Mouse (Mus musculus): ENCODE measurements around the gene Itga1.

Gene Itga1

DNA sequence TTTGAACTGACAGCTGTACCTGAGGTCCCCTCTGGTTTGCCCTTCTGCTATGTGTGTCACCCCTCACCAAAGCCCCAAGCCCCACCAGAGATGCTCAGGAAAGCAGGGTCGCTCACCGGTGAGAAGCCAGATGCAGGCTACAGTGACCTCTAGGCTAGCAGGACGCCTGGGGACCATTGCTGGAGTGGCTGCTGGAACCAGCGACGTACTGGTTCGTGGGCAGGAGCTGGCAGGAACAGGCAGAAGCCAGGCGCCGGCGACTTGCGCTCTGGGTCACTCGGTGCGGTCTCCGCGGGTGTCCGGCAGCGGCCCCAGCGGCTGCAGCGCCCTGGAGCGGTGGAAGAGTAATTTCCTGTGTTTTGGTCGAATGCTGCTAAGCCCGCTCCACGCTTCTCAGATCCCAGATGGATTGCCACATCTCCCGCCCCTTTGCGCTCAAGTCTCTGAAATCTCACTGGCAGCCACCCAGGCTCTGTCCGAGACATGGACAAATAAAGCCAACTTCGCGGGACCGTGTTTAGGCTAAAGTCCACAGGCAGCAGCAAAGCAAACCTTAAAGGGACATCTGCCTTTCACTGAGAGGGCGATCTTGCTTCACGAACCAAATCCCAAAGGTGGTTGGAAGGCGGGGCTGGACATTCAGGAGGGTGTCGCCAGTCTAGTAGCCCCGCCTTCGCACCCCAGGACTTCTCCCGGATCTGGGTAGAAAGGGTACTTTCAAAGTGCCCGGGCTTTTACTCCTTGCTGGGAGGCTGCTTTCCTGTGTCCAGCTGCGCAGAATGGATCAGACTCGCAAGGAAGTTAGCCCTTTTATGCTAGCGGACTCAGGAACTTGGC is at the start of gene Itga1, which contains the start of gene Gm49395:
TSS of gene Itga1 (minus strand) at position 610 of the 837 bp plus-strand sequence.
TSS of gene Gm49395 (minus strand) at position 567 of the 837 bp plus-strand sequence.
- peak; percentile 75 for DNase-seq (ENCODE audit: low read depth, low spot score)

DNA sequence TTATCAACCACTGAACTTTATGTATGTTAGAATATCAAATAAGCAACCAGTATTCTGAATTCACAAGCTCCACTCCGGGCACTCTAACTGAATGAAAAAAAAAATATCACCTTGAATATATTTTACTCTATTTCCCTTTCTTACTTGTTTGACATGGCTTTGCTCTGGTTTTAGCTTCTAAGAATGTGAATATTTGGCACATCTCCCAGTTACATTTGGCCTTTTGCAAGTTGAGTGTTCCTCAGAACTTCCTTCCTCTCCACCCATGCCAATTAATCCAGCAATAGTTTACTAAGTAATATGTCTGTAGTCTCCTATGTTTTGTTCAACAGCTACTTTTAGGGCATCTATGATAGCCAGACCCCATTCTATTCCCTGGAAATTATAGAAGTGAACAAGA is 48.8 kb upstream of the Itga1 start:
- peak; percentile 35 for DNase-seq (ENCODE audit: low read depth, low spot score)

DNA sequence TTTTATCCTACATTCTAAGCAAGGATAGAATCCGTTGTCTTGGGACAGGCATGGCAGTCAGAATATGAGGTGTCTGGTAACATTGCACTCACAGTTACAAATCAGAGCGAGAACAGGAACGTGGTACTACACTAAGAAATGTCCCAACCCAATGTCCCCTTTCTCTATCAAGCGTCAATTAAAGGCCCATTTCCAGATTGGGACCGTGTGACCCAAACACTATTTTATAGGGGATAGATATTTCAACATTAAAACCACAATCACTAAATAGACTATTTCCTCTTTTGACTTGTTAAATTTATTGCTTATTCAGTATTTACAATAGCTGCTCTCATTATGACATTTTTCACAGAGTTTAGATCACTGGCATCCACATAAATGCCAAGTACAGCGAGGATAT is 48.1 kb upstream of the Itga1 start:
- no peak for DNase-seq (ENCODE audit: low read depth, low spot score)

DNA sequence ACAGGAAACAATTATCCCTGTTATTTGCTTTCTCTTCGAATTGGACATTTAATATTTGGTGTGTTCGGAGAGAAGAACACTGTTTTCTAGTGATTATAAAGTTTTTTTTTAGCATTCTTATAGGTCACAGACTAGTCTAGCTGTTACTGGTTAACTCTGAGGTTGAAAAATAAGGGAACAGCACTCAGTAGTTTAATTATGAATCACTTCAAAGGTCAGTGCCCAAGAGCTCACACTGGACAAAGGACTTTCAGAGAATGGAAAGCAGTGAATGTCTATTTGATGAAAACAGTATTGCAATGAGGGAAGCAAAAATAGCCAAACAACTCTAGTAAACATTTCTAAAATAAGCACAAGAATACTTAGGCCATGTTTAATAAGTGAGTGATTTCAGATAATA is 41.8 kb upstream of the Itga1 start:
- no peak for DNase-seq (ENCODE audit: low read depth, low spot score)

DNA sequence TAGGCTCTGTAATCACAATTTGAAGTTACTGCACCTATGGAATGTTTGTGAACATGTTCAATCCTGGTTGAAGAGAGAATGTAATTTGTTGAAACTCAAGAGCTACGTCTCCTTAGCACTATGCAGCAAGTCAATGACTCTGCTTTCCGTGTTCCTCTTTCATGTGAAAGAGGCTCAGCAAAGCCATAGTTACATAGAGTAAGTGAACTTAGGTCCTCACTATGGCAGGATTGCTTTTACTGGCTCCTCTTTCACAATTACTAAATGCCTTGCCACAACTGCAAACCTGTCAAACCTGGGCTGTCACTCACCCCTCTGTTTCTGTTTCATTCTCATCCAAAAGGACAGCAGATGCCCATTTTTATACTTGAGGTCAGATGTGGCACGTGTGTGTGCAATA is 40.3 kb upstream of the Itga1 start:
- no peak for DNase-seq (ENCODE audit: low read depth, low spot score)

DNA sequence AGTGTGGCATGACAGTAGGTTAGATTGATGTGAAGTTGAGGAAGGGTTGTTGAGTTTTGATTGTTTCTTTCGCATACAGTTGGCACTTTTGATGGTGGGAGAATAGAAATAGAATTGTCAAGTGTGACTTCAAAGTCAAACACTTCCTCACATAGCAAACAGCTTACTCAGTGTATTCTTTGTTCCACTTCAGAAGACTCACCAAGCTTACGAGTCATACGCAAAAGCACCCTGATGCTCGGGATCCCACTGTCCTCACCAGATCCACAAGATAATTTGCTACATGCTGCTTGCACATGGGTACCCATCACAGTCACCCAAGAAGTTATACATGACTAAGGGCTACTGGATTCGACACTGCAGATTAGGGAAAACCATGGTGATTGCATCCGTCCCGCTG is 36.7 kb upstream of the Itga1 start:
- no peak for DNase-seq (ENCODE audit: low read depth, low spot score)

DNA sequence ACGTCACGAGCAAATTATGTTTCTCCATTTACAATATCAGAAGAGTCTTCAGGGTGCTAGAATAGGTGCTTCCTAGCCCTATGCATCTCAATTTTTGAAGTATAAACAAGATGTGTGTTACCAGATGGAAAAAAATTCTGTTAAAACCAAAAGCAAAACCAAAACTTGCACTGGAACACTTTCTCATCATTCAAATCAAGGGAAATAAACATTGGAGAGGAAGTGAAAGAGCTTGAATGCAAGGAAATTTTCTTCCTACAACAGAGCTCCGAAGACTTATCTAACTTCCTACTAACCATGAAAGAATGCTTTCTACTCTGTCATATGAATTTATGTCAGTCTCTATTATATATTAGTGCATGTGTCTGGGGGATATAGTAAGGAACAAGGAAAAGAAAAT is 35.0 kb upstream of the Itga1 start:
- peak; percentile 9 for DNase-seq (ENCODE audit: low read depth, low spot score)

DNA sequence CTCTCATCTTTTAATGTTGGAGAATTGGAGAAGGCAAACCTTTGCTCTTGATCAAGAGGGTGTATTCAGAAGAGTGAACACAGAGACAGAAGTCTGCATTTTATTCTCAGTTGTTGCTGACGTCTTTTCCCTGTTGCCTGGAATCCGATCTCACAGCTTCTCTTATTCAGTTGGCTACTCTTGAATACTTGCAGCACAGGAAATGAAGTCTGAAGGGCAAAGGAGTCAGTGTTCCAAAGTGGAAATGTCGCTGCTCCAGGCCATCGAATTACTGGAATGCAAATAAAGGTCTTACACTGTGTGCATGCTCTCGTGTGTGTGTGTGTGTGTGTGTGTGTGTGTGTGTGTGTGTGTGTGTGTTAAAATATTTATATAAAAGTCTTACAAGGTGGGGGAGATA is 30.7 kb upstream of the Itga1 start:
- no peak for DNase-seq (ENCODE audit: low read depth, low spot score)

DNA sequence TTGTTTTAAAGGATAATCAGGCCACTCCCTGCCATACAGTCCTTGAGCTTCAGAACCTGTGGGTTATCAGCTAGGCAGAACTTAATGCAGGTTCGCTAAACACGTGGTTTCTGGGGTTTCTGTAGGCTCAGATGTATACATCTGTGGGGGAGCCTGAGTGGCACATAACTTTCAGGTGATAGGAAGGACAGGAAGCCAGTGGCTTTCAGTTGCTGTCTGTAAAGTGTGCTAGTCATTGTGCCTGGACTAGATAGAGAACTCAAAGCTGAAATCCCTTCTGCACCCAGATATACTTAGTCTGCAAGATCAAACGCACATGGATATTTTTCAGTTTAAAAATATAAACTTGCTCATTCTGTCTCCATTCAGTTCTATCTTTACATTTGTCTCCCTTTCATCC is 29.6 kb upstream of the Itga1 start:
- no peak for DNase-seq (ENCODE audit: low read depth, low spot score)

DNA sequence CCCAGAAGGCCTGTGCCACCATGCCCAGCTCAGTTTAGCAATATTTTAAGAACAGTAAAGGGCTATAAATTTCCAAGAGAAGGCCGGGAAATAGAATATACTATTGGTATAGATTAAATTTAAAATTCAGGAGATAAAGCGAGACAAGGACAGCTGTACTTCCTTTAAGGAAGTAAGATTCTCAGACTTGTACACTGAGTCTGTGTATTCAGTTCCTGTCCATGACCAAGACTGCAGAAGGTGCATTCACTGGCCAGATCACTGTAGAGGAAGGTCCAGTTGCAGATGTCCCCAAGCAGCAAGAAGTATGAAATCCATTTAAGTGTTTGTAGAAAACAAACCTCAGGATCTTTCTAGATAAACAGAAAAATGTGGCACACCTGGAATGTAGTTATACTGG is 28.3 kb upstream of the Itga1 start:
- no peak for DNase-seq (ENCODE audit: low read depth, low spot score)

DNA sequence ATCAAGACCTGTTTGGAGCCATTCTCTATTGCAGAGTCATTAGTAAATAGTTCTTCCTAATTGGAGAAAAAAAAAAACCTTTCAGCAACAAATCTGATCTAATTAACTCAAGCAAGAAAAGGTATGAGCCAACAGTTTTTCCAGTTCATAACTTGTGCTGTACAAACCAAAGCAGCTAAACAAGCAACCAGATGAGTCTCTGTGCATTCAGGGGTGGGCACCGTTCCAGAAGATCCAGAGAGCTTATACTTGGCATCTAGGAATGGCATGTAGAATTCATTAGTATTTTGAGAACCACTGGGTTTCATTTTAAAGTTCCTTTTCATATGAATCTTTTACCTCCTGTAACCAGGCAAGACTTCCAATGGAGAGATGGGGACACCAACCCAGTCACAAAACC is 26.1 kb upstream of the Itga1 start:
- no peak for DNase-seq (ENCODE audit: low read depth, low spot score)

DNA sequence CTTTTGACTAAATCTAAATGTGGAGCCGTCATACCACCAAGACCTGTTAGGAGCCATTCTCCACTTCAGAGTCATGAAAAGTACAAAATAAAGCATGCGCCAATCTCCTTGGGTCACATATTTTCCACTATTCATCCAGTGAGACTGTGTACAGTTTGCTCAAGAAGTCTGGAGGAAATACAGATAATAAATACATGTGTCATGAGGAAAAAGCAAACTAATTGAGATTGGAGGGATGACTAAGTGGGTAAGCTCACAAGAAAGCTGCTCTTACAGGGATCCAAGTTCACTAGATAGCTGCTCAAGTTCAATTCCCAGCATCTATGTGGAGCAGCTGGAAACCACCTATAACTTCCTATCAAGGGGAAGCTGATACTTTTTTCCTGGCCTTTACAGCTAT is 24.8 kb upstream of the Itga1 start:
- no peak for DNase-seq (ENCODE audit: low read depth, low spot score)

DNA sequence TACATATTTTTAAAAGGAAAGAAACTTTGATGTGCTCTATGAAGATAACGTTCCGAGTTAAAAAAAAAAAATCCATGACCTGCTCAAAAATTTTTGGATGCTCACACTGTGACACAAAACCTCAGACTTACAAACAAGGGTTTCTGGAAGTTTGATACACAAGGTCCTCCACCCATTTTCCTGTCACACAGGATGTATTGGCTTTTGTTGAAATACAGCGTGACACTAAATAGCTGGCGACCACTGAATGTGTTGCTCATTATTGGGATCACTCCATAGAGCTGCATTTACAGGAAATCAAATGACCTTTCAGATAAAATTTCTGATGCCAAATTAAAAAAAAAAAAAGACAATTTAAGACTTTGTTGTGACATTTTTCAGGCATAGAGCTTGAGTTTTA is 23.4 kb upstream of the Itga1 start:
- no peak for DNase-seq (ENCODE audit: low read depth, low spot score)

DNA sequence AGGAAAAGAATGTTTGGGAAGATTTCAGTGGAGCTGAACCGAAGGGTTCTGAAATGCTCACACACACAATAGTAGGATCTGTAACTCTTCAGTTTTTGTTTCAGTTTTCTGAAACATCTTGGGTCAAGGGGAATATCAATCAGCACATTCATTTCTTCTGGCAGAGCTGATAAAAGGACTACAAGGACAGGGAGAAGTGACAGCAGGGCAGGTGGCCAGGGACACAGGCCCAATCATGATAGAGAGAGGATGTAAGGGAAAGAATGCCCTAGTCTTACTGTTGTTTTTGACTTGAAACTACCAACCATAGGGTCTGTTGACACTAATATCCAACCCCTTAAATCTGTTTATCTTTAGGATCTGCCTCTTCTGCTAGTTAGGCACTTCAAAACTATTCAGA is 22.8 kb upstream of the Itga1 start:
- DNase-seq (ENCODE audit: low read depth, low spot score), result no peak

DNA sequence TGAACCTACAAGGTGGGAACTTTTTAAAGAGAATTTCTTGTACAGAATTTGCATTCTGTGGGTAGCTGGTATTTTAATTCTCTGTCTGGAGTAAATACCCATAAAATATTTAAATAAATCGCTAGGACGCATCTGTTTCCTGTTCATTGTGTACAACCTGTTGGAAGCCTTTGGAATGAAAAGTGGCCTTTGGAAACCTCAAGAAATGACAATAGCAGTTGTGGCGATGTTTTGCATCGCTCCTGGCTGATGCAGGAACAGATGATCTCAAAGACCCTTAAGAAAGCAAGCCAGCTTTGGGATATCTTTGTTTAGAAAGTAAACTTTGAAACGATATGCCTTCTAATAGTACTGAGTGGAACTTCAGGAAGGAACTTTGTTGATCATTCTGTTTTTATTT is 17.0 kb upstream of the Itga1 start:
- no peak for DNase-seq (ENCODE audit: low read depth, low spot score)

DNA sequence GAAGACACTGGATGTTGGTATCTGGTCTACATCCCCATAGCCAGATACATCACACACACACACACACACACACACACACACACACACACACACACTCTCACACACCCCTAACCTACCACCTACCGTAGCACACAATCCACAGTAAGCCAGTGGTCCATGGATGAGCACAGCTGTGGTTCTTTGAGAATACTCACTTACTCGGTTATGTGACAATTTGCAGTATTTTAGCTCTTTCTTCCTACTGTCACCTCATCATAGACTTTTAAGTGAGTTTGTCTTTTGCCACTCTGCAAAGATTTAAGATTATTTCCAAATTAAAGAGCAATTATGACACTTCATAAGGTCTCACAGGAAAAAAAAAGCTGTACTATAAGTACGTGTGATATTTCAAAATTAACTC is 16.4 kb upstream of the Itga1 start:
- no peak for DNase-seq (ENCODE audit: low read depth, low spot score)

DNA sequence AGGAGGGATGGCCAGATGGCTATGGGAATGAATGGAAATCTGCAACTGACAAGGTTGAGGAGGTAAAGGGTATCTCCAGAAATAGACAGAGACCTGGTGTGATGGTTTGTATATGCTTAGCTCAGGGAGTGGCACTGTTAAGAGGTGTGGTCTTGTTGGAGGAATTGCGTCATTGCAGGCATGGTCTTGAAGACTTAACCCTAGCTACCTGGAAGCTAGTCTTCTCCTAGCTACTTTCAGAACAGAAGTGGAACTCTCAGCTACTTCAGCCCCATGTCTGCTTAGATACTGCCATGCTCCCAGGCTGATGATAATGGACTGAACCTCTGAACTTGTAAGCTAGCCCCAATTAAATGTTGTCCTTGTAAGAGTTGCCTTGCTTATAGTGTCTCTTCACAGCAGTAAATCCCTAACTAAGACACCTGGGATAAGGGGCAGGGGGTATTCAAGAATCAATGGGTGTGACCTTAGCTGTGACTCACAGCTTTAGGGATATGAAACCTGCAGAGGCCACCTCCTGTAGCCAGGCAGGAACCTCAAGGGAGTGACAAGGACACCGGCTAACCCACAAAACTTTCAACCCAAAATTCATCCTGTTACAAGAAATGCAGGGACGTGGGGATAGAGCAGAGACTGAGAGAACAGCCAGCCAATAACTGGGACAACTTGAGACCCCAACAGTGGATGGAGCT is 15.3 kb upstream of the Itga1 start:
- no peak for DNase-seq (ENCODE audit: low read depth, low spot score)

DNA sequence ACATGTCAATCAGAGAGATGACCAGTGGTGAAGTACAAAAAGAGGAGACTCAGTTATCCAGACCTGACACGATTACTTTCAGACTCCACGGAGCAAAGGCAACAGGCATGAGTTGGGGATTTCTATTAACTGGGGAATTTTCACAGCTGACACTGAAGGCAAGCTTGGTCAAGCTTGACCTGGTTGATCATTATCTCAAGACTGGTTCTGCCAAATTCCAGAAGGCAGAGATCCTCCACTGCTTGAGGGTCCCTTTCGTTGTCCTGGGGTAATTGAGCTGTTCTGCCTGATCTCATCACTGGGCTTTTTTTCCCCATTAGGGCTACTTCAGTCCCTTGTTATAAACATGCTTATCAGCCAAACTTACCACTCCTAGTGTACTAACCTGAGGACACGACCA is 7.9 kb upstream of the Itga1 start:
- DNase-seq (ENCODE audit: low read depth, low spot score), result no peak

DNA sequence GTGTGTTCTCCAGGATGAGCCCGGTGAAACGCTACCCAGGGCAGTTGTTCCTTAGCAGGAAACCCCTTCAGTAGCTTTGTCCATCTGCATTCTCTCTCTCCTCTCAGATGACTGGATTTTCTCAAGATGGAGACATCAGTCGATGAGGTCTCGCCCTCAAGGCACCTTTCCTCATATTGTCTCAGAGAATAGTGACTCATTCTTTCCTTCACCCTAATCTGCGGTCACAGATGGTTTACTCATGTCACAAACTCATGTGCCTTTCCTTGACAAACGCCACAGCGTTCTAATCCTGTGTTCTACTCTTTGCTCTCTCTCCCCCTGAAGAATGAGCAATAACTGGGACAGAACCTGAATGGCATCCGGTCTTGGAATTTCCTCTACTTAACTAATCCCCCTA is 5.7 kb upstream of the Itga1 start:
- DNase-seq (ENCODE audit: low read depth, low spot score), result no peak

DNA sequence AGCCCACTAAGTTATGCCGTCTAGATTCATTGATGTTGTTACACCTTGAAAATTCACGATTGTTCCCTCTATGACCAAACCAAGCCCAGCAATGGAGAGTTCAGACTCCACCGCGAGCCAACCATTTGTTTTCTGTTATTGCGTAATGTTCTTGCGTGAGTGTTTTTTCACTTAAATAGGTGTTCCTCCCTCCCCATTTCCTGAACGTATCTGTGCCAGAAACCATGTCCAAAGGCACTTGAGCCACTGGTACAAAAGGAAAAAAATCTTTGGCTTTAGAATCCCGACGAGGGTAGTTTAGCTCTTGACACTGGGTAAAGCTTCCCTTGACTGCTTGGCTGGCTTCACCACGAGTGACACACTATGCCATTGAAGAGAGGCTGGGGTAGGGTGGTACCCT is 4.4 kb upstream of the Itga1 start:
- peak; percentile 47 for DNase-seq (ENCODE audit: low read depth, low spot score)

DNA sequence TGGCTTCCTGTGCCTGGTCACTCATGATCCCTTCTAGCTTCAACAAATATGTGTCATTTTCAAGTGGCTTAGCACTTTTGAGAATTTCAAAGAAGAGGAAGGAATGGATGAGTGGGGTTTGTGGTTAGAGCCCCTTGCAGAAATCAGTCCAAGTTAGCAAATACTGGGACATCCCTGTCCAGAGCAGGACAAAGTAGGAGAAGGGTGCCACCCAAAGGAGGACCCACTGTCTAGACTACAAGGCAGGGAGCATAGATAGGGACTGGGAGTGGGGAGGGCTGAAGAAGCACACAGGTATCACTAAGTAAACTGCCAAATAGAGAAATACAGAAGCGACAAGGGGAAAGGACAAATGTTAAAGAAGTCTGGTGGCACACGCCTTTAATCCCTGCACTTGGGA is 990 bp upstream of the Itga1 start:
- DNase-seq (ENCODE audit: low read depth, low spot score), result no peak

DNA sequence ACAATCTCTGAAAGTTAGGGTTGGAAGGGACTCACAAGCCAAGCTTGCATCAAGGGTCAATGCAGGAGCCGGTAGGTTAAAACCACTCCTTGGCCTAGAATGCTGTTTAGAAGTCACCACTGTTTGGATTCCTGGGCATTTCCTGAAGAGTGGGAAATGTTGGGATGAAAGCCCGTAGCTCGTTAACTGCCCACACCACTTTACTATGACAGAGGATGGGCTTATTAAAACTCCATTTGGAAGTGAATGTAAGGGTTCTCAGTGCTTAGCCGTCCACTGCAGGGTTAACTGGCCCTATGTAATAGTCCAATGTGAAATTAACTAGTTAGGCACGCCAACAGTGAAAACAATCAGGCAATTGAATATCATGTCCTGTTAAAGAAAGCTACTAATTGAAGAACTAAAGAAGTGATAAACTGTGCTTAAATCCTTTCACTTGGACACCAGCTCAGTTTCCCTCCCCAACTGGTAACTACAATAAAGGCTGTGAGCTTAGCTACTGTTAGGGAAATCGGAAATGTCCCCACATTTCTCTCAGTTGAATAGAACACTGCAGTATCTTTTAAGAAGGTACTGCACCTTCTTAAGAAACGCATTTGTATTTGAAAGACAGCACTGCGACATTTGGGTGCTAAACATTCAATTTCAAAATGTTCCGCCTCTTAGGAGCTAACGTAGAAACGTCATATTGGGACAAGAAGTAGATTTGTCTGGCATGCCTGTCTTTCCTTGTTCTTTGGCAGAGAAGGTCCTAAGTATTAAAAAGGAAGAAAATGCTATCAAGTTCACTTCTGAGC is 1.2 kb downstream of the Itga1 start:
- no peak for DNase-seq (ENCODE audit: low read depth, low spot score)

All from skeletal muscle tissue, adult 2 months (tissue).